Comparison of ENCODE assay signal across 11 mouse cellular contexts in the genomic region with DNA sequence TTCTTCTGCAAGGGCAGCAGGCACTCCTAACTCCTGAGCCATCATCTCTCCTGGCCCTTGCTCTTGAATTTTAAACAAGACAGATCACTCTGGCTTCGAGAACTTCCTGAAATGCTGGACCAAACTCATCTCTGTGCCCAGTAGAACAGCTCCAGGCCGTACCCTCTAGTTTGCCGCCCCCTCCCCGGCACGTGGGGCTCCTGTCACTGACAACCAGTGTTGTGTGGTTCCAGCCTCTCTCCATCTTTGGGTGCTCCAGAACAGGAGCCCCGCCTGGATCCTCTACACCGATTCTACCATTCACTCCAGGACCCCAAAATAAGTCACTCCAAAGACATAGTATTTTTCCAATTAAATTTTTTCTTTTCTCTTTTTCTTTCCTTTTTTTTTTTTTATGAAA. TPM values are rescaled to one million over a fixed set of nuclear protein-coding genes. Genes with fewer than 3 reads are reported as not detected.
DNase-seq lines count a peak whose midpoint lies in the region; ATAC-seq lines count a peak whose summit lies in the region.
"Had no signal": no experiment of that assay in that cellular context is flagged by ENCODE, and none has a peak within 500 bp of the region (broad histone marks: within the 10 kb centered on the region; RNA-seq: fewer than 3 reads in every experiment).

No protein-coding gene starts in this region.

- H3K4me1 ChIP-seq in forebrain, embryonic 15.5 days, result no peaks in the 10 kb centered on the region; the same call in 1 of the 2 replicates
- H3K4me1 ChIP-seq in forebrain, embryonic 14.5 days (ENCODE audit: control insufficient read depth, insufficient read depth, low read length), result no peaks in the 10 kb centered on the region
- H3K4me1 ChIP-seq in limb, embryonic 12.5 days (replicated peaks), result peaks cover 7% of the 10 kb centered on the region
- peaks cover 12% of the 10 kb centered on the region for H3K4me1 ChIP-seq in limb, embryonic 10.5 days
- H3K4me1 ChIP-seq in embryonic facial prominence, embryonic 13.5 days, result peaks cover 11% of the 10 kb centered on the region
- peaks cover 4% of the 10 kb centered on the region; the same call in 1 of the 2 replicates for H3K4me1 ChIP-seq in midbrain, embryonic 16.5 days (ENCODE audit: control insufficient read depth, insufficient read depth, low read length)
- H3K4me1 ChIP-seq in liver, embryonic 12.5 days, result peaks cover 4% of the 10 kb centered on the region

- no peaks in the 10 kb centered on the region for H3K27me3 ChIP-seq in forebrain, embryonic 15.5 days
- H3K27me3 ChIP-seq in forebrain, embryonic 14.5 days (replicated peaks; ENCODE audit: control insufficient read depth, insufficient read depth, low read length), result no peaks in the 10 kb centered on the region
- no peaks in the 10 kb centered on the region for H3K27me3 ChIP-seq in limb, embryonic 12.5 days
- no peaks in the 10 kb centered on the region for H3K27me3 ChIP-seq in limb, embryonic 10.5 days (ENCODE audit: low read depth, poor library complexity, severe bottlenecking)
- no peaks in the 10 kb centered on the region for H3K27me3 ChIP-seq in embryonic facial prominence, embryonic 13.5 days
- H3K27me3 ChIP-seq in midbrain, embryonic 16.5 days (ENCODE audit: control insufficient read depth, insufficient read depth, low read depth, low read length), result no peaks in the 10 kb centered on the region
- 0 out of 2 replicates have a peak, but pooled peaks cover 4% of the 10 kb centered on the region for H3K27me3 ChIP-seq in liver, embryonic 12.5 days (replicated peaks)
- H3K27me3 ChIP-seq: forebrain, embryonic 13.5 days; intestine, embryonic 15.5 days; Patski had no signal

- H3K9me3 ChIP-seq in forebrain, embryonic 15.5 days, result no peaks in the 10 kb centered on the region
- H3K9me3 ChIP-seq in forebrain, embryonic 14.5 days (replicated peaks; ENCODE audit: control insufficient read depth, low read length), result no peaks in the 10 kb centered on the region
- H3K9me3 ChIP-seq in limb, embryonic 12.5 days, result 0 out of 2 replicates have a peak, but pooled peaks cover 4% of the 10 kb centered on the region
- no peaks in the 10 kb centered on the region for H3K9me3 ChIP-seq in limb, embryonic 10.5 days (replicated peaks)
- H3K9me3 ChIP-seq in embryonic facial prominence, embryonic 13.5 days, result no peaks in the 10 kb centered on the region
- no peaks in the 10 kb centered on the region for H3K9me3 ChIP-seq in midbrain, embryonic 16.5 days (replicated peaks; ENCODE audit: control insufficient read depth, low read length, poor library complexity, severe bottlenecking)
- no peaks in the 10 kb centered on the region for H3K9me3 ChIP-seq in liver, embryonic 12.5 days (replicated peaks)
- H3K9me3 ChIP-seq: forebrain, embryonic 13.5 days; heart, embryonic 10.5 days; intestine, embryonic 15.5 days had no signal

- peak overlapping the region; percentile 49; the same call in 1 of the 2 replicates for H3K27ac ChIP-seq in forebrain, embryonic 15.5 days (replicated peaks)
- H3K27ac ChIP-seq in forebrain, embryonic 14.5 days (ENCODE audit: low read depth, low read length), result no peak overlapping the region
- H3K27ac ChIP-seq in limb, embryonic 12.5 days, result 0 out of 2 replicates have a peak overlapping the region, but pooled peaks have one; percentile 53
- no peak overlapping the region for H3K27ac ChIP-seq in limb, embryonic 10.5 days
- peak overlapping the region; percentile 39; the same call in 1 of the 2 replicates for H3K27ac ChIP-seq in embryonic facial prominence, embryonic 13.5 days
- peak overlapping the region; percentile 71 for H3K27ac ChIP-seq in midbrain, embryonic 16.5 days (ENCODE audit: low read length)
- H3K27ac ChIP-seq in liver, embryonic 12.5 days, result no peak overlapping the region
- H3K27ac ChIP-seq: intestine, embryonic 15.5 days had no signal

- no peak overlapping the region for H3K4me3 ChIP-seq in forebrain, embryonic 15.5 days
- no peak overlapping the region for H3K4me3 ChIP-seq in forebrain, embryonic 14.5 days (ENCODE audit: low read depth, low read length)
- no peak overlapping the region for H3K4me3 ChIP-seq in limb, embryonic 12.5 days (replicated peaks)
- H3K4me3 ChIP-seq in limb, embryonic 10.5 days, result no peak overlapping the region
- H3K4me3 ChIP-seq in embryonic facial prominence, embryonic 13.5 days, result no peak overlapping the region
- no peak overlapping the region for H3K4me3 ChIP-seq in midbrain, embryonic 16.5 days (ENCODE audit: low read depth, low read length)
- H3K4me3 ChIP-seq in liver, embryonic 12.5 days, result no peak overlapping the region
- H3K4me3 ChIP-seq: forebrain, embryonic 13.5 days; intestine, embryonic 15.5 days had no signal

- no peak overlapping the region for H3K9ac ChIP-seq in forebrain, embryonic 15.5 days (replicated peaks)
- no peak overlapping the region for H3K9ac ChIP-seq in forebrain, embryonic 14.5 days (ENCODE audit: low read length)
- H3K9ac ChIP-seq in limb, embryonic 12.5 days (replicated peaks), result no peak overlapping the region
- 0 out of 2 replicates have a peak overlapping the region, but pooled peaks have one; percentile 11 for H3K9ac ChIP-seq in embryonic facial prominence, embryonic 13.5 days
- H3K9ac ChIP-seq in midbrain, embryonic 16.5 days (ENCODE audit: low read depth, low read length), result no peak overlapping the region
- no peak overlapping the region for H3K9ac ChIP-seq in liver, embryonic 12.5 days
- H3K9ac ChIP-seq: forebrain, embryonic 13.5 days; intestine, embryonic 15.5 days had no signal

- peaks cover 62% of the 10 kb centered on the region for H3K36me3 ChIP-seq in forebrain, embryonic 15.5 days
- peaks cover 70% of the 10 kb centered on the region for H3K36me3 ChIP-seq in forebrain, embryonic 14.5 days (ENCODE audit: control insufficient read depth, insufficient read depth, low read length)
- peaks cover 53% of the 10 kb centered on the region for H3K36me3 ChIP-seq in limb, embryonic 12.5 days
- peaks cover 57% of the 10 kb centered on the region for H3K36me3 ChIP-seq in limb, embryonic 10.5 days
- peaks cover 53% of the 10 kb centered on the region for H3K36me3 ChIP-seq in embryonic facial prominence, embryonic 13.5 days
- H3K36me3 ChIP-seq in midbrain, embryonic 16.5 days (ENCODE audit: control insufficient read depth, insufficient read depth, low read length), result peaks cover 50% of the 10 kb centered on the region
- H3K36me3 ChIP-seq in liver, embryonic 12.5 days, result peaks cover 34% of the 10 kb centered on the region

- WGBS in forebrain, embryonic 15.5 days, result 91% methylated on average over 7 of the region's 7 CpGs
- WGBS in forebrain, embryonic 14.5 days, result 93% methylated on average over 7 of the region's 7 CpGs
- 90% methylated on average over 7 of the region's 7 CpGs for WGBS in limb, embryonic 12.5 days
- WGBS in limb, embryonic 10.5 days, result 93% methylated on average over 7 of the region's 7 CpGs
- WGBS in embryonic facial prominence, embryonic 13.5 days, result 87% methylated on average over 7 of the region's 7 CpGs
- 95% methylated on average over 7 of the region's 7 CpGs for WGBS in midbrain, embryonic 16.5 days
- WGBS in liver, embryonic 12.5 days (ENCODE audit: insufficient replicate concordance), result 82% methylated on average over 7 of the region's 7 CpGs

- no peak overlapping the region for H3K4me2 ChIP-seq in forebrain, embryonic 15.5 days (replicated peaks)
- H3K4me2 ChIP-seq in forebrain, embryonic 14.5 days (ENCODE audit: low read length), result no peak overlapping the region
- no peak overlapping the region for H3K4me2 ChIP-seq in limb, embryonic 12.5 days
- no peak overlapping the region for H3K4me2 ChIP-seq in embryonic facial prominence, embryonic 13.5 days
- no peak overlapping the region for H3K4me2 ChIP-seq in midbrain, embryonic 16.5 days (ENCODE audit: low read length)
- H3K4me2 ChIP-seq in liver, embryonic 12.5 days, result no peak overlapping the region
- H3K4me2 ChIP-seq: forebrain, embryonic 13.5 days had no signal

- no peak for DNase-seq in forebrain, embryonic 14.5 days (ENCODE audit: low spot score)
- no peak for DNase-seq in limb, embryonic 10.5 days (ENCODE audit: low spot score)

- ATAC-seq in forebrain, embryonic 15.5 days (replicated peaks), result no peak
- ATAC-seq in forebrain, embryonic 14.5 days, result no peak
- ATAC-seq in limb, embryonic 12.5 days (ENCODE audit: insufficient number of reproducible peaks, insufficient read depth, low FRiP score, low TSS enrichment, low read depth), result no peak
- no peak for ATAC-seq in embryonic facial prominence, embryonic 13.5 days (ENCODE audit: insufficient number of reproducible peaks, insufficient read depth, low FRiP score, low TSS enrichment, low read depth)
- ATAC-seq in midbrain, embryonic 16.5 days, result no peak
- ATAC-seq in liver, embryonic 12.5 days, result no peak
- ATAC-seq: Patski had no signal

RNA-seq across cellular contexts. Expression of gene Slc29a4, which starts 32.0 kb away (rescaled TPM):
- polyA plus RNA-seq in forebrain, embryonic 15.5 days (2015; fragmentation: Nextera tagmentation; extraction: Ambion mirVana), result 82.8 and 85.4 TPM in 2 replicates
- 50.4 and 69.7 TPM in 2 replicates for polyA plus RNA-seq in forebrain, embryonic 14.5 days (2014; fragmentation: Nextera tagmentation; extraction: Ambion mirVana)
- polyA plus RNA-seq in limb, embryonic 12.5 days (2016; fragmentation: Nextera tagmentation; extraction: Ambion mirVana), result 13.9 and 14.8 TPM in 2 replicates
- polyA plus RNA-seq in limb, embryonic 10.5 days (2016; fragmentation: Nextera tagmentation; extraction: Ambion mirVana), result 15.5 and 17.5 TPM in 2 replicates
- 11.4 and 12.8 TPM in 2 replicates for polyA plus RNA-seq in embryonic facial prominence, embryonic 13.5 days (2015; fragmentation: Nextera tagmentation; extraction: Ambion mirVana)
- polyA plus RNA-seq in midbrain, embryonic 16.5 days (2015; fragmentation: Nextera tagmentation; extraction: Ambion mirVana), result 83.1 and 84.7 TPM in 2 replicates
- polyA plus RNA-seq in liver, embryonic 12.5 days (2016; fragmentation: Nextera tagmentation; extraction: Ambion mirVana), result 0.38 and 0.72 TPM in 2 replicates

Comparison
In these comparisons a context has a peak if more than half of its experiments do, and no peak if none do; other contexts are left out.
1. H3K27ac ChIP-seq: peak in forebrain, embryonic 15.5 days (single experiment), limb, embryonic 12.5 days (single experiment), embryonic facial prominence, embryonic 13.5 days (single experiment) and midbrain, embryonic 16.5 days (single experiment); none in forebrain, embryonic 14.5 days (single experiment), limb, embryonic 10.5 days (single experiment) and liver, embryonic 12.5 days (single experiment).